Mouse (Mus musculus) ES-E14 (cell line): Measurements from ENCODE around the gene Col2a1. TPM values are rescaled to one million over a fixed set of nuclear protein-coding genes. Genes with fewer than 3 reads are reported as not detected.

Experiments used
- DNase-seq: peaks from one replicate; pipeline ENCODE4 v3.0.0-alpha.2; 2013; ENCODE audit warnings: low read depth, low spot score
- H3K27ac ChIP-seq: 2 replicates; pipeline ENCODE4 v1.5.1; 2012; ENCODE audit warnings: low read depth, mild to moderate bottlenecking, low read length, moderate library complexity, mixed read lengths; ENCODE audit not compliant: poor library complexity, insufficient read depth, severe bottlenecking
- H3K36me3 ChIP-seq: 2 replicates; pipeline ENCODE4 v1.6.1; 2012; ENCODE audit warnings: mild to moderate bottlenecking, low read length, moderate library complexity, mixed read lengths; ENCODE audit not compliant: control insufficient read depth, poor library complexity, insufficient read depth, severe bottlenecking
- H3K4me1 ChIP-seq, 2 experiments: fragments of 150-350 bp in 1 of 2; sonication (generic) in 1 of 2; 2 replicates each; pipeline ENCODE4 v1.6.1; 2012; ENCODE audit warnings: low read length in 2 of 2, mild to moderate bottlenecking in 1 of 2, mixed read lengths in 1 of 2; ENCODE audit not compliant: control insufficient read depth in 2 of 2, insufficient read depth in 2 of 2, poor library complexity in 1 of 2
- H3K4me3 ChIP-seq, 2 experiments: fragments of 150-350 bp in 1 of 2; sonication (generic) in 1 of 2; 2 replicates each; pipeline ENCODE4 v1.5.1; 2012; ENCODE audit warnings: low read length in 2 of 2, low read depth in 1 of 2, mild to moderate bottlenecking in 1 of 2, mixed read lengths in 1 of 2; ENCODE audit not compliant: insufficient read depth in 1 of 2, poor library complexity in 1 of 2, severe bottlenecking in 1 of 2
- H3K9ac ChIP-seq: 2 replicates; pipeline ENCODE4 v1.6.1; 2012; ENCODE audit warnings: low read depth, mild to moderate bottlenecking, low read length, mixed read lengths; ENCODE audit not compliant: poor library complexity, insufficient read depth, severe bottlenecking
- H3K9me3 ChIP-seq: fragments of 150-350 bp; sonication (generic); 2 replicates; pipeline ENCODE4 v1.6.1; 2012; ENCODE audit warnings: low read depth, mild to moderate bottlenecking, low read length; ENCODE audit not compliant: control insufficient read depth, insufficient read depth
- CHD2 ChIP-seq: IDR thresholded peaks from 2 replicates; pipeline ENCODE4 v1.6.1; 2014; ENCODE audit warnings: mild to moderate bottlenecking, low read depth, low read length, inconsistent platforms
- HCFC1 ChIP-seq: IDR thresholded peaks from 2 replicates; pipeline ENCODE4 v1.6.1; 2012; ENCODE audit warnings: low read length, inconsistent platforms, borderline replicate concordance; ENCODE audit not compliant: insufficient read depth
- MAFK ChIP-seq: IDR thresholded peaks from 2 replicates; pipeline ENCODE4 v1.6.1; 2014; ENCODE audit warnings: mild to moderate bottlenecking, low read depth, low read length, inconsistent platforms; ENCODE audit not compliant: insufficient read depth
- ZC3H11A ChIP-seq: IDR thresholded peaks from 2 replicates; pipeline ENCODE4 v1.6.1; 2012; ENCODE audit warnings: low read depth, mild to moderate bottlenecking, inconsistent platforms, low read length, borderline replicate concordance
- ZNF384 ChIP-seq: IDR thresholded peaks from 2 replicates; pipeline ENCODE4 v1.6.1; 2012; ENCODE audit warnings: low read depth, low read length, inconsistent platforms
- in situ Hi-C, 2 experiments: fragments of 600-800 bp; cut with MboI; formaldehyde crosslinking; loops; one replicate each; pipeline ENCODE4 v1.15.1; 2025; ENCODE audit warnings: low sequenced_read_pairs in 2 of 2, inconsistent platforms in 1 of 2; ENCODE audit not compliant: unreplicated experiment in 2 of 2
- total RNA-seq: library from RNA; depleted of rRNA; stranded (reverse); fragments of 300-350 nt; gene quantifications from 2 replicates; pipeline ENCODE4 v1.2.3, GENCODE M21; 2012

Col2a1 gene
- total RNA-seq, 1 experiment = 10.9 TPM

DNA sequence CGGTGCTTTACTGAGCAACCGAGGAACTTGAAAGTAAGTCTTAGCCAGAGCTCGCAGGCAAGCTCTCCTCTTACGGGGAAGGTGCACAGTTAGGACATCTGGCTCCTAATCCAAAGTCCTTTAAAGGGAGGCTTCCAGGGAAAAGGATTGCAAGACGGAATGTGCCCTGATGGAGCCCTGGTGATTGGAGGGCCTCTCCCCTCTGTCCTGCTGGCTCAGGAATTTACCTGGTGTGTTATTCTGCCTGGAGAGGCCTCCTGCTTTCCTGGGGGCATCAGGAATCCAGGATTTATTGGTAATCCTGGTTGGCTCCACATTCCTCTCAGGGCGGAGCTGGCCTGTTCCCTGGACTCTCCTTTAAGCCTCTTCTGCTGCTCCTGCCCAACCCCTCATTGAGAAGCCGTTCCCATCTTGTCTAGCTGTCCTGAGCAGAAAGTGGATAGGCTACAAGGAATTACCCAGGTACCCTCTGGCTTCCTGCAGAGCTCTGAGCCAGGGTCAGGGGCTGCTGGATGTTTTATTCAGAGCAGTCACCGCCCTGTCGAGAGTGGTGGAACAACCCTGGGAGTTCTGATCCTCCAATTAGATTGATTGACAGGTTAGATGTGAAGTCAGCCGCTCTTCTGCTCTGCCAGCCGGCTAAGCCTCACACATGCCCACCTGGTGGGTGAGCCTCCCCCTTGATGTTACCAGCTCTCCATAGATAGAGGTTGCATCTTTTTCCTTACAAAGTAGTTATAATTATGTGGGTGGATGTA lies 31.1 kb downstream of the Col2a1 start:
- H3K4me1 ChIP-seq = peaks cover 0 to 29% of the 10 kb centered on the region in 2 experiments
- H3K4me3 ChIP-seq = no peak overlapping the region
- peak overlapping the region; percentile 29; the same call in 1 of the 2 replicates for H3K27ac ChIP-seq
- no peak for DNase-seq
- H3K9ac ChIP-seq = 0 out of 2 replicates have a peak overlapping the region, but pooled peaks have one; percentile 12
- TF ChIP-seq CHD2 = no peak
- no peak for TF ChIP-seq ZNF384
- TF ChIP-seq MAFK = no peak
- TF ChIP-seq HCFC1 = no peak
- no peak for TF ChIP-seq ZC3H11A
- H3K9me3 ChIP-seq = no peaks in the 10 kb centered on the region
- H3K36me3 ChIP-seq = peaks cover 3% of the 10 kb centered on the region; the same call in 1 of the 2 replicates
- in situ Hi-C loops = no loop called here

DNA sequence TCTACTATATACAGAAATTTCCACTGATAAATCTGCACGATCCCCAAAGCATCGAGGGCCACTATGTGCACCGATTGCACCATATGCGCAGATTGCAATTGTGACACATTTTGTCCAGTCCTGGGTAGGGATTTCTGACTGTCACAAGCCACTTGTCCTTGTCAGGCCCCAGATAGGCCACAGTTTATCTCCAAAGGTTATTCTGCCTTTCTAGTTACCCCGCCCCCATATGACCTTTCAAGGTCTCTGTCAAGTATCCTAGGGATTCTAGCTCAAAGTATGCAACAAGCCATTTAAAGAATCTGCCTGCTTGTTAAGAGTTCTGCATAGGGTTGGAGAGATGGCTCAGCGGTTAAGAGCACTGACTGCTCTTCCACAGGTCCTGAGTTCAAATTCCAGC lies 31.9 kb downstream of the Col2a1 start:
- no peak overlapping the region for H3K4me3 ChIP-seq
- no peak overlapping the region for H3K9ac ChIP-seq
- DNase-seq = no peak
- H3K36me3 ChIP-seq = peaks cover 3% of the 10 kb centered on the region; the same call in 1 of the 2 replicates
- H3K4me1 ChIP-seq = peaks cover 0 to 28% of the 10 kb centered on the region in 2 experiments
- TF ChIP-seq HCFC1 = no peak
- TF ChIP-seq ZC3H11A = no peak
- no peak for TF ChIP-seq CHD2
- TF ChIP-seq ZNF384 = no peak
- H3K9me3 ChIP-seq = no peaks in the 10 kb centered on the region
- in situ Hi-C loops = no loop called here
- H3K27ac ChIP-seq = no peak overlapping the region

DNA sequence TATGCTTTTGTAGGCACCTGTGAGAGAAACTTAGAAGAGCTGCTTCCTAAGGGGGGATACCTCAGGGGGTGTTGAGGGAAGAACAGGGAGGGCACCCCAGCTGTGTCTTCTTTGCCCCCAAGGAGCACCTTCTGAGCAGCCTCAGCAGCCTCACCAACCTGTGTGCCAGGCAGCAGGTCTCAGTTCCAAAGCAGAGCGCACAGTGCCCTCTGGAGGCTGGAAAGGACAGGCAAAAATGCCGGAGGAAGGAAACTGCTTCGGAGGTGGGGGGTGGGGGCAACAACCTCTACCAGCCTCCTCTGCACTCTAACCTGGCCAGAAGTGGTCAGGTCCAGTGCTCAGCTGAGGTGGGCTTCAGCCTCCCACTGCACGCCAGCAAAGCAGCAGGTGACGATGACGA lies 34.2 kb downstream of the Col2a1 start:
- H3K4me3 ChIP-seq = no peak overlapping the region
- H3K4me1 ChIP-seq = peaks cover 0 to 28% of the 10 kb centered on the region in 2 experiments; a peak in 3 of 4 replicates
- H3K36me3 ChIP-seq = no peaks in the 10 kb centered on the region
- H3K27ac ChIP-seq = no peak overlapping the region
- in situ Hi-C loops = no loop called here
- no peak overlapping the region for H3K9ac ChIP-seq
- TF ChIP-seq CHD2 (no peak), MAFK (no peak), HCFC1 (no peak), ZNF384 (no peak), ZC3H11A (no peak)
- DNase-seq = no peak
- H3K9me3 ChIP-seq = no peaks in the 10 kb centered on the region

DNA sequence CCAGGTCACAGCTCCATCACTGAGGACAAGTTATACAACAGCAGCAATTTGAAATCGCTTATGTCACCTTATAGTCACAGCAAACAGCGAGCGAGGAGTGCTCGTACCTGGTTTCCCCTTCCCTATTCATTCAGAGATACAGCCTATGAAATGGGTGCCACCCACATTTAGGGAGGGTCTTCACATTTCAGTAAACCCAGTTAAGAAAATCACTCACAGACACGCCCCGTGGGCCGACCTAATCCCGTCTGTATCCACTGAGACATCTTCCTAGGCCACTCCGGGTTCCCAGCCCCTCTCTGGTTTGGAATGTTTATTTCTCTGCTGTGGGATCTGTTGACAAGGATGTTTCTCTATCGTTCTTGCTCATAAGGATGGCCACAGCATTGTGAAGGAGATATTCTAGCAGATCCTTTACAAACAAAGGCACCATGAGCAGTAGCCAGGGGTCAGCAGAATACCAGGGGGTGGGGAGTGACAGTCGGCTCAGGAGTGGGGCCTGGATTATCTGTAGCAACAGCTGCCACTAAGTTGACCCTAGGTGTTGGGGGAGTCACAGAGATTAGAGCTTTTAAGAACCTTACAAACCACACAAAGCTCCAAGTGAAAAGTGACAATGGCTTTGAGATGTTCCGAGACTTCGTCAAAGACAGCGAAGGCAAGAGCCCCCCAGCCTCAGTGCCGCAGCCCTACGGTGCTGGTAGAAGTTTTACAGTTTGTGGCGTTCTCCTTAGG lies 39.0 kb downstream of the Col2a1 start:
- in situ Hi-C loops = no loop called here
- Histone ChIP-seq H3K9ac (no peak overlapping the region), H3K27ac (no peak overlapping the region), H3K9me3 (no peaks in the 10 kb centered on the region), H3K36me3 (no peaks in the 10 kb centered on the region), H3K4me1 (peaks cover 0 to 4% of the 10 kb centered on the region in 2 experiments; a peak in 2 of 4 replicates), H3K4me3 (no peak overlapping the region; a peak in 1 of 4 replicates)
- TF ChIP-seq ZC3H11A (no peak), CHD2 (no peak), HCFC1 (no peak), MAFK (no peak), ZNF384 (no peak)
- DNase-seq = no peak
